Mouse (Mus musculus) liver, embryonic 12.5 days (tissue): Measurements from ENCODE around the gene Egfl8. TPM values are rescaled to one million over a fixed set of nuclear protein-coding genes. Genes with fewer than 3 reads are reported as not detected.
A peak's percentile ranks its signal among the peaks of the same experiment; 100 is the strongest.

ENCODE experiments used
- ATAC-seq: fragments of 200-750 bp; cut with Nextera tagmentation; 2 replicates; pipeline ENCODE4 v1.8.0; 2017; ENCODE audit warnings: moderate number of reproducible peaks, mild to moderate bottlenecking, moderate library complexity
- H3K27ac ChIP-seq: fragments of 300-500 bp; sonication (generic); 2 replicates; pipeline ENCODE4 v1.5.1; 2016; ENCODE audit warnings: mild to moderate bottlenecking
- H3K27me3 ChIP-seq: fragments of 300-500 bp; sonication (generic); replicated peaks from 2 replicates; pipeline ENCODE4 v1.6.1; 2016; ENCODE audit warnings: mild to moderate bottlenecking, moderate library complexity
- H3K36me3 ChIP-seq: fragments of 300-500 bp; sonication (generic); 2 replicates; pipeline ENCODE4 v1.6.1; 2016; ENCODE audit warnings: mild to moderate bottlenecking, moderate library complexity
- H3K4me1 ChIP-seq: fragments of 300-500 bp; sonication (generic); 2 replicates; pipeline ENCODE4 v1.6.1; 2016
- H3K4me2 ChIP-seq: fragments of 300-500 bp; sonication (generic); 2 replicates; pipeline ENCODE4 v1.6.1; 2016; ENCODE audit warnings: mild to moderate bottlenecking, moderate library complexity
- H3K4me3 ChIP-seq: fragments of 300-500 bp; sonication (generic); 2 replicates; pipeline ENCODE4 v1.5.1; 2016; ENCODE audit warnings: mild to moderate bottlenecking, moderate library complexity
- H3K9ac ChIP-seq: fragments of 300-500 bp; sonication (generic); 2 replicates; pipeline ENCODE4 v1.6.1; 2016; ENCODE audit warnings: mild to moderate bottlenecking, moderate library complexity
- H3K9me3 ChIP-seq: fragments of 300-500 bp; sonication (generic); replicated peaks from 2 replicates; pipeline ENCODE4 v1.6.1; 2016; ENCODE audit warnings: mild to moderate bottlenecking, moderate library complexity
- WGBS: fragments of 180-500 bp; shearing (Covaris S2); methylation state at CpG from one replicate; pipeline ENCODE4 v1.1.7; 2016; ENCODE audit not compliant: insufficient replicate concordance; 5-methylcytosine and 5-hydroxymethylcytosine counted together
- polyA plus RNA-seq: library from polyadenylated mRNA; unstranded; fragments of >200 nt; fragmentation: Nextera tagmentation; extraction: Ambion mirVana; gene quantifications from 2 replicates; pipeline ENCODE4 v1.2.1, GENCODE M21; 2016

The Egfl8 gene
- polyA plus RNA-seq, 1 experiment from 2014 or later: 0.50 TPM

DNA sequence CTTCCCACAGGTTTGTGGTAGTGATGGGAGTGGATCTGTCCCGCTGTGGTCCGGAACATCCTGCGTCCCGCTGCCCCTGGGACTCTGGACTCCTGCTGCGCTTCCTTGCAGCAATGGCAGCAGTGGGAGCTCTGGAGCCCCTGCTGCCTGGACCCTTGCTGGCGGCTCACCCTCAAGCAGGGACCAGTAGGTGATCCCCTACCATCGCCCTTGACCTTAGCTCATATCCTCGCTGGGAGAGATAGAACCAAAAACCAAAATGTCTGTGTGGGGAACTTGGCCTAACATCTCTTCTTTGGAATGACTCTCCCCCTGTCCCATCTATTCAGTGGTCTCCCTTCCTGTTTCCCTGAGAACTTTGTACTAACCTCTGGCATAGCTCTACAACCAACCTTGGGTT, 32.0 kb downstream of the Egfl8 start:
- no peak for ATAC-seq
- Histone ChIP-seq H3K9me3 (no peaks in the 10 kb centered on the region), H3K4me2 (no peak overlapping the region), H3K36me3 (no peaks in the 10 kb centered on the region), H3K27me3 (peaks cover 18% of the 10 kb centered on the region), H3K4me1 (peaks cover 24% of the 10 kb centered on the region), H3K27ac (no peak overlapping the region), H3K9ac (no peak overlapping the region), H3K4me3 (no peak overlapping the region)
- WGBS: 68% methylated on average over 8 of the region's 8 CpGs

DNA sequence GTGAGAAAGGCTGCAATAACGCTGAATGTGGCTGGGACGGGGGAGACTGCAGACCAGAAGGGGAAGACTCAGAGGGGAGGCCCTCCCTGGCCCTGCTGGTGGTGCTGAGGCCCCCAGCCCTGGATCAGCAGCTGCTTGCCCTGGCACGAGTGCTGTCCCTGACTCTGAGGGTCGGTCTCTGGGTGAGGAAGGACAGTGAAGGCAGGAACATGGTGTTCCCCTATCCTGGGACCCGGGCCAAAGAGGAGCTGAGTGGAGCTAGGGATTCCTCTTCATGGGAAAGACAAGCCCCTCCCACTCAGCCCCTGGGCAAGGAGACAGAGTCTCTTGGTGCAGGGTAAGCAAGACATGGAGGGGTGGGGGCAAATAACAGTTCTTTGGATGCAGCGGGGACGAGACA, 32.4 kb downstream of the Egfl8 start:
- H3K36me3 ChIP-seq: no peaks in the 10 kb centered on the region
- no peak for ATAC-seq
- H3K27ac ChIP-seq: no peak overlapping the region
- H3K9me3 ChIP-seq: no peaks in the 10 kb centered on the region
- H3K27me3 ChIP-seq: peaks cover 18% of the 10 kb centered on the region
- 48% methylated on average over 7 of the region's 7 CpGs for WGBS
- H3K4me2 ChIP-seq: no peak overlapping the region
- peaks cover 20% of the 10 kb centered on the region for H3K4me1 ChIP-seq
- no peak overlapping the region for H3K9ac ChIP-seq
- H3K4me3 ChIP-seq: no peak overlapping the region

DNA sequence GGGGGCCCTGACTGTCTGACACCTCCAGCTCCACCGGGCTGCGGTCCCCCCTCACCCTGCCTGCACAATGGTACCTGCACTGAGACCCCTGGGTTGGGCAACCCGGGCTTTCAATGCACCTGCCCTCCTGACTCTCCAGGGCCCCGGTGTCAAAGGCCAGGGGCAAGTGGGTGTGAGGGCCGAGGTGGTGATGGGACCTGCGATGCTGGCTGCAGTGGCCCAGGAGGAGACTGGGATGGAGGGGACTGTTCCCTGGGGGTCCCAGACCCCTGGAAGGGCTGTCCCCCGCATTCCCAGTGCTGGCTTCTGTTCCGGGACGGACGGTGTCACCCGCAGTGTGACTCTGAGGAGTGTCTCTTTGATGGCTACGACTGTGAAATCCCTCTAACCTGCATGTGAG, 33.2 kb downstream of the Egfl8 start:
- Histone ChIP-seq H3K4me2 (no peak overlapping the region), H3K36me3 (no peaks in the 10 kb centered on the region), H3K4me1 (peaks cover 14% of the 10 kb centered on the region), H3K4me3 (no peak overlapping the region), H3K9ac (no peak overlapping the region), H3K9me3 (no peaks in the 10 kb centered on the region), H3K27ac (no peak overlapping the region), H3K27me3 (peaks cover 18% of the 10 kb centered on the region)
- 75% methylated on average over 12 of the region's 12 CpGs for WGBS
- no peak for ATAC-seq

DNA sequence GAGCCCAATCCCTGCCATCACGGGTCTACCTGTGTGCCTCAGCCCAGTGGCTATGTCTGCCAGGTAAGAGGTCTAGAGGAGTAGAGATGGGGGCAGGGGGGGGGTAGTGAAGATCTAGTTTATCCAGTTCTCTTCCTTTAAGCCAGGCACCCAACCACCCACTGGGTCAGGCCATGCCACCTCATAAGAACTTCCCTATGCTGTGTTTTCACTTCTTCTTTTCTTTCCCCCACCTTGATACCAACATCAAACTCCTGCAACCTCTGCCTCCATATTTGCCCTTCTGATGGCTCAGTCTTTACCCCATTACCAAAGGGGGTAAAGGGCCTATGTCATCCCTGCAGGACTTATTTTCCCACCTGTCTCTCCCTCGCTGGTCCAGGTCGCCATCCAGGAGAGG, 37.7 kb downstream of the Egfl8 start:
- H3K27ac ChIP-seq: no peak overlapping the region
- H3K36me3 ChIP-seq: no peaks in the 10 kb centered on the region
- no peak overlapping the region for H3K4me3 ChIP-seq
- WGBS: 73% methylated on average over 3 of the region's 3 CpGs
- ATAC-seq: no peak
- no peaks in the 10 kb centered on the region for H3K4me1 ChIP-seq
- H3K9ac ChIP-seq: no peak overlapping the region
- H3K9me3 ChIP-seq: no peaks in the 10 kb centered on the region
- H3K4me2 ChIP-seq: no peak overlapping the region
- 0 out of 2 replicates have a peak, but pooled peaks cover 12% of the 10 kb centered on the region for H3K27me3 ChIP-seq

DNA sequence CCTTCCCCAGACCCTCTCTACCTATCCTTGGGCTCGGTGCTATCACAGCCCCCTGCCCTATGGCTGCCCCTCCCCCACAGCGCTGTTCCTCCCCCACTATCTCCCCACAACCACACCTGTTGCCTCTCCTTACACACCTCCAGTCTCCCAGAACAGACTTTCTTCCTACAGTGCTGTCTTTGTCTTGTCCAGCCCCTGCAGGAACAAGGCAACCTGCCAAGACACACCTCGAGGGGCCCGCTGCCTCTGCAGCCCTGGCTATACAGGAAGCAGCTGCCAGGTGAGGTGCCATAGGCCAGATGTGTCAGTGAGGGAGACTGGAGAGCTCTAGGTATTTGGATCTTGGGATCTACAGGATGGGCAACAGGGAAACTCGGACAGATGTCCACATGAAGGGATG, 39.2 kb downstream of the Egfl8 start:
- Histone ChIP-seq H3K27ac (no peak overlapping the region), H3K4me3 (no peak overlapping the region), H3K27me3 (0 out of 2 replicates have a peak, but pooled peaks cover 12% of the 10 kb centered on the region), H3K4me2 (no peak overlapping the region), H3K9ac (no peak overlapping the region), H3K9me3 (no peaks in the 10 kb centered on the region), H3K36me3 (no peaks in the 10 kb centered on the region), H3K4me1 (no peaks in the 10 kb centered on the region)
- WGBS: 59% methylated on average over 5 of the region's 5 CpGs
- ATAC-seq: no peak

DNA sequence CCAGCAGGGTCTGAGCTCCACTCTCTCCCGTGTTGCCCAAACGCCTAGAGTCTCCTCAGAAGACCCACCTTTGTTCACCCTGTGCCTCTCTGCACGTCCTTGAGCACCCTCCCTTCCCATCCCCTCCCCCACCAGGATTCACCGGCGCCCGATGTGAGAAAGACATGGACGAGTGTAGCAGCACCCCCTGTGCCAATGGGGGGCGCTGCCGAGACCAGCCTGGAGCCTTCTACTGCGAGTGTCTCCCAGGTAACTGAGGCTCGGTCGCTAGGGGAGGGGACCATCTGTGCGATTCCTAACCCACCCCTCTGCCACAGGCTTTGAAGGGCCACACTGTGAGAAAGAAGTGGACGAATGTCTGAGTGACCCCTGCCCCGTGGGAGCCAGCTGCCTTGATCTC, 43.4 kb downstream of the Egfl8 start:
- Histone ChIP-seq H3K9ac (no peak overlapping the region), H3K9me3 (no peaks in the 10 kb centered on the region), H3K27ac (no peak overlapping the region), H3K36me3 (no peaks in the 10 kb centered on the region), H3K4me3 (no peak overlapping the region), H3K4me2 (no peak overlapping the region), H3K27me3 (peaks cover 21% of the 10 kb centered on the region; the same call in 1 of the 2 replicates), H3K4me1 (no peaks in the 10 kb centered on the region)
- WGBS: 29% methylated on average over 15 of the region's 15 CpGs
- ATAC-seq: no peak

DNA sequence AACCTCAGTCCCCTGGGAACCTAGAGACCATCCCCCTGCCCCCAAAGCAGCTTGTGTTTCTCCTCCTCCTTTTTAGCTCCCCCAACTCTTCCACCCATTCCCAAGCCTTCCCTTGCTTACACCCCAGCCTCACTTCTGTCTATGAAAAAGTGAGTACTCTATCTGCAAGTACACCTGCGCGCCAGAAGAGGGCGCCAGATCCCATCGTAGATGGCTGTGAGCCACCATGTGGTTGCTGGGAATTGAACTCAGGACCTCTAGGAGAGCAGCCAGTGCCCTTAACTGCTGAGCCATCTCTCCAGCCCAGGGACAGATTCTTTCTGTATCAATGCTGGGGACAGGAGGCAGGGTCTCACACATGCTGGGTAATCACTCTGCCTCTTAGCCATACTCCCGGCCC, 43.9 kb downstream of the Egfl8 start:
- H3K27me3 ChIP-seq: peaks cover 26% of the 10 kb centered on the region; the same call in 1 of the 2 replicates
- 13% methylated on average over 5 of the region's 5 CpGs for WGBS
- H3K9ac ChIP-seq: no peak overlapping the region
- ATAC-seq: no peak
- no peaks in the 10 kb centered on the region for H3K36me3 ChIP-seq
- H3K9me3 ChIP-seq: no peaks in the 10 kb centered on the region
- H3K4me2 ChIP-seq: no peak overlapping the region
- no peak overlapping the region for H3K4me3 ChIP-seq
- H3K27ac ChIP-seq: no peak overlapping the region
- H3K4me1 ChIP-seq: no peaks in the 10 kb centered on the region

DNA sequence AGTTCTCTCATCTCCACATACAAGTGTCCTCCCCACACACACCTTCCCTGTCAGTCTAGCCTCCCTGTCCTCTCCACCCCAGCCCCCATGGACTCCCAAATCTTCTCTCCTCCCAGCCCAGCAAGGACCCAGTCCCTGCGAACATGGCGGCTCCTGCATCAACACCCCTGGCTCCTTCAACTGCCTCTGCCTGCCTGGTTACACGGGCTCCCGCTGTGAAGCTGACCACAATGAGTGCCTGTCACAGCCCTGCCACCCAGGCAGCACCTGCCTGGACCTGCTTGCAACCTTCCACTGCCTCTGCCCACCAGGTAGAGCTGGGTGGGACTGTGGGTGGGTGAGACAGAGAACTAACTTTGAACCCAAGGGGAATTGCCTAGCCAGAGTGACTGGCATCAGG, 45.9 kb downstream of the Egfl8 start:
- Histone ChIP-seq H3K27me3 (peaks cover 44% of the 10 kb centered on the region), H3K36me3 (no peaks in the 10 kb centered on the region), H3K27ac (no peak overlapping the region), H3K9me3 (no peaks in the 10 kb centered on the region), H3K4me3 (no peak overlapping the region), H3K9ac (no peak overlapping the region), H3K4me1 (no peaks in the 10 kb centered on the region), H3K4me2 (no peak overlapping the region)
- ATAC-seq: no peak
- WGBS: 61% methylated on average over 4 of the region's 4 CpGs

DNA sequence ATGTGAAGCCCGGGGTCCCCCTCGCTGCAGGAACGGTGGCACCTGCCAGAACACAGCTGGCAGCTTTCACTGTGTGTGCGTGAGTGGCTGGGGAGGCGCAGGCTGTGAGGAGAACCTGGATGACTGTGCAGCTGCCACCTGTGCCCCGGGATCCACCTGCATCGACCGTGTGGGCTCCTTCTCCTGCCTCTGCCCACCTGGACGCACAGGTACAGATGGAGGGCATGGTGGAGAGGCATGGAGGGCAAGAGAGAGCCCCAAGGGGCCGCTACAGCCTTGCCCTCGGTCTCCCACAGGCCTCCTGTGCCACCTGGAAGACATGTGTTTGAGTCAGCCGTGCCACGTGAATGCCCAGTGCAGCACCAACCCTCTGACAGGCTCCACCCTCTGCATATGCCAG, 47.4 kb downstream of the Egfl8 start:
- peaks cover 6% of the 10 kb centered on the region; the same call in 1 of the 2 replicates for H3K4me1 ChIP-seq
- H3K27me3 ChIP-seq: peaks cover 40% of the 10 kb centered on the region
- H3K4me2 ChIP-seq: no peak overlapping the region
- WGBS: 69% methylated on average over 13 of the region's 13 CpGs
- H3K27ac ChIP-seq: no peak overlapping the region
- no peak for ATAC-seq
- no peak overlapping the region for H3K4me3 ChIP-seq
- H3K9me3 ChIP-seq: no peaks in the 10 kb centered on the region
- H3K9ac ChIP-seq: no peak overlapping the region
- no peaks in the 10 kb centered on the region for H3K36me3 ChIP-seq

DNA sequence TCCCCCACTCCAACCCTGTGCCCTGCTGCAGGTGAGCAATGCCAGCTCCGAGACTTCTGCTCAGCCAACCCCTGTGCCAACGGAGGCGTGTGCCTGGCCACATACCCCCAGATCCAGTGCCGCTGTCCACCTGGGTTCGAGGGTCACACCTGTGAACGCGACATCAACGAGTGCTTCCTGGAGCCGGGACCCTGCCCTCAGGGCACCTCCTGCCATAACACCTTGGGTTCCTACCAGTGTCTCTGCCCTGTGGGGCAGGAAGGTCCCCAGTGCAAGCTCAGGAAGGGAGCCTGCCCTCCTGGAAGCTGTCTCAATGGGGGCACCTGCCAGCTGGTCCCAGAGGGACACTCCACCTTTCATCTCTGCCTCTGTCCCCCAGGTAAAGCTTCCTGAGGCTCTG, 48.5 kb downstream of the Egfl8 start:
- Histone ChIP-seq H3K4me1 (peaks cover 6% of the 10 kb centered on the region), H3K4me3 (no peak overlapping the region), H3K36me3 (no peaks in the 10 kb centered on the region), H3K9me3 (no peaks in the 10 kb centered on the region), H3K4me2 (no peak overlapping the region), H3K27me3 (peaks cover 39% of the 10 kb centered on the region), H3K9ac (no peak overlapping the region), H3K27ac (no peak overlapping the region)
- no peak for ATAC-seq
- 74% methylated on average over 9 of the region's 9 CpGs for WGBS

DNA sequence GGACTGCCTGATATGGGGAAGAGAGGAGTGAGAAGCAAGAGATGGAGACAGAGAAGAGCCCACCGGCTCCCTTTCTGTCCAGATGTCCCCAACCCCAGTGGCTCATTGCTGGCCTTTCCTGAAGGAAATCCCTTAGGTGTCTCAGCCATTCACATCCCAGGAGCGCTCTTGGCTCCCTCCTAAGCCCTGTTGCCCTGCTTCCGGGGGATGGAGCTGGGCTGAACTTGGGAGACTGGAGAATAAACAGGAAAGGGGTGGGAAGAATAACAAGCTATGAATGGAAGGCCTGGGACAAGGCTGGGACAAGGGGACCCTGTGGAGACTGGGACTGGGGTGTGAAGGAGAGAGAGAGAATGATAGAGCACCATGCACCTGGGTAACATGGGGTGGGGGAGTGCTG, 51.0 kb downstream of the Egfl8 start:
- Histone ChIP-seq H3K27ac (0 out of 2 replicates have a peak overlapping the region, but pooled peaks have one; percentile 31), H3K4me1 (peaks cover 21% of the 10 kb centered on the region), H3K36me3 (no peaks in the 10 kb centered on the region), H3K9me3 (no peaks in the 10 kb centered on the region), H3K9ac (no peak overlapping the region), H3K27me3 (peaks cover 43% of the 10 kb centered on the region), H3K4me2 (peak overlapping the region; percentile 26; the same call in 1 of the 2 replicates), H3K4me3 (no peak overlapping the region)
- no peak for ATAC-seq
- 41% methylated on average over 3 of the region's 3 CpGs for WGBS

DNA sequence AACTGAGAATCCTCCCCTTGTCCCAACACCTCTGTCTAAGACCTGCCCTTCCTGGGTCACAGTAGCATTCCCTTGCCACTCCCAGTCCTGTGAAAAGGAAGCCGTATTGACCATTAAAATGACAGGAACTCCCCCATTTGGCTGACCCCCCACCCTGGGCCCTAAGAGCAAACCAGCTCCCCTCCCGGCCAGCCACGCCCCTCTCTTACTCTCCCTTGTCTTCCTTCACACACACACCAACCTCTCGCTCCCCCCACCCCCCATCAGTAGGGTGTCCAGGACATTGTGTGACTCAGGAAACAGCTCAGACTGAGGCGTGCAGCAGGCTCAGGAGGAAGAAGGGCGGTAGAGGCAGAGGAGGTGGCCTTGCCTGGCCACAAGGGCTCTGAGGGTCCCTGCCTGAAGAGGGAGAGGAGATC, 51.8 kb downstream of the Egfl8 start, which contains the start of gene Notch4:
Notch4 (plus strand) TSS at position 266 of the 419 bp plus-strand sequence.
- Histone ChIP-seq H3K9ac (no peak within 1 kb of the TSS), H3K9me3 (no peaks in the 10 kb centered on the region), H3K36me3 (no peaks in the 10 kb centered on the region), H3K27ac (0 out of 2 replicates have a peak within 1 kb of the TSS, but pooled peaks have one; percentile 31), H3K4me3 (0 out of 2 replicates have a peak within 1 kb of the TSS, but pooled peaks have one; percentile 3), H3K4me1 (peaks cover 24% of the 10 kb centered on the region), H3K27me3 (peaks cover 45% of the 10 kb centered on the region), H3K4me2 (peak within 1 kb of the TSS; percentile 26; the same call in 1 of the 2 replicates)
- WGBS: 12% methylated on average over 6 of the region's 6 CpGs
- no peak for ATAC-seq

DNA sequence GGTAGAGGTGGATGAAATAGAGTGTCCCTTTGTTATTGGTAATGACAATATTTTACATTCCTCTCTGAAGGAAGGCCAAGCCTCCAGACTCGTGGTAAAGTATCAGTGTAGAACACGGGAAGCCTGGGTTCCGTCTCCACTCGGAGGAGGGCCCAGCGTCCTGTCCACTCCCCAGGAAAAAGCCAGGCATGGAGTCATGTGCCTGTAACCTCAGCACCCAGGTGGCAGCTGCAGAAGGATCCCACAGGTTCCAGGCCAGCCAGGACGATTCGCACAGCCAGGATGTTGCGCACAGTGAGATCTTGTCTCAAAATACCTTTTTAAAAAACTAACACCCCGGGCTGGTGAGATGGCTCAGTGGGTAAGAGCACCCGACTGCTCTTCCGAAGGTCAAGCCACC, 52.4 kb downstream of the Egfl8 start:
- Histone ChIP-seq H3K4me3 (no peak overlapping the region), H3K36me3 (no peaks in the 10 kb centered on the region), H3K27ac (no peak overlapping the region), H3K4me2 (no peak overlapping the region), H3K9me3 (no peaks in the 10 kb centered on the region), H3K4me1 (peaks cover 24% of the 10 kb centered on the region), H3K9ac (no peak overlapping the region), H3K27me3 (peaks cover 48% of the 10 kb centered on the region)
- ATAC-seq: no peak
- 66% methylated on average over 11 of the region's 11 CpGs for WGBS
